Mouse (Mus musculus): ENCODE measurements around the gene Tmem131. TPM values are rescaled to one million over a fixed set of nuclear protein-coding genes. Genes with fewer than 3 reads are reported as not detected.
A peak's percentile ranks its signal among the peaks of the same experiment; 100 is the strongest.

The Tmem131 gene
- total and polyA plus RNA-seq, 3 experiments = 9.7 to 39.9 (median 11.5) TPM

GRCm38 (mm10) chr1:36746452-36746851 is 197.0 kb downstream of the Tmem131 start (continued):
- no peak for TF ChIP-seq IRF4 (IDR thresholded peaks at IDR 0.05; ENCODE audit: low read depth, low read length)

- H3K36me3 ChIP-seq (replicated peaks in 1 of 2; ENCODE audit: control insufficient read depth in 1 of 2, insufficient read depth in 1 of 2, low read length in 1 of 2) = no peaks in the 10 kb centered on the region
- H3K4me2 ChIP-seq (ENCODE audit: insufficient read depth, low read depth, poor library complexity, severe bottlenecking) = no peak overlapping the region
- peaks cover 26% of the 10 kb centered on the region for H3K27me3 ChIP-seq (replicated peaks)
- peaks cover 0 to 8% of the 10 kb centered on the region in 2 experiments; a peak in 2 of 4 replicates for H3K4me1 ChIP-seq (ENCODE audit: control insufficient read depth in 1 of 2, insufficient read depth in 2 of 2)
- no peak for TF ChIP-seq TCF12 (IDR thresholded peaks at IDR 0.05; ENCODE audit: low read depth, low read length)
- TF ChIP-seq EP300 (IDR thresholded peaks at IDR 0.05; ENCODE audit: low read length) = no peak
- TF ChIP-seq CHD2 (IDR thresholded peaks at IDR 0.05; ENCODE audit: low read length) = no peak
- TF ChIP-seq MAX (IDR thresholded peaks at IDR 0.05; ENCODE audit: low read length) = no peak
- no peak for TF ChIP-seq IRF4 (IDR thresholded peaks at IDR 0.05; ENCODE audit: low read depth, low read length)
- no peak for TF ChIP-seq RCOR1 (conservative IDR thresholded peaks at IDR 0.05; ENCODE audit: low read depth, low read length)
- TF ChIP-seq SIN3A (IDR thresholded peaks at IDR 0.05; ENCODE audit: low read length) = no peak
- no peak for TF ChIP-seq KAT2A (IDR thresholded peaks at IDR 0.05; ENCODE audit: insufficient replicate concordance, low read length)
- TF ChIP-seq HCFC1 (IDR thresholded peaks at IDR 0.05; ENCODE audit: low read depth, low read length) = no peak
- TF ChIP-seq SMC3 (IDR thresholded peaks at IDR 0.05; ENCODE audit: low read depth, low read length) = no peak
- TF ChIP-seq POLR2AphosphoS2 (IDR thresholded peaks at IDR 0.05; ENCODE audit: low read depth, low read length) = no peak
- no peak overlapping the region for H3K27ac ChIP-seq (ENCODE audit: insufficient read depth, low read depth)
- no peaks in the 10 kb centered on the region for H3K9me3 ChIP-seq (replicated peaks; ENCODE audit: low read length)
- in situ Hi-C loops (cut with MboI; ENCODE audit: low pct_ligation_motif_present, low pct_unique_long_range_greater_than_20kb, low sequenced_read_pairs) = no loop called here
- no peak overlapping the region for H3K4me3 ChIP-seq (replicated peaks in 1 of 3; ENCODE audit: low read depth in 2 of 3, low read length in 2 of 3, poor library complexity in 1 of 3)
- dilution Hi-C loops (cut with MboI; ENCODE audit: extremely low pct_ligation_motif_present, extremely low pct_unique_long_range_greater_than_20kb, low sequenced_read_pairs) = no loop called here
- no peak overlapping the region for H3K9ac ChIP-seq (ENCODE audit: insufficient read depth, low read depth)
- no peaks in the 10 kb centered on the region for H3K79me2 ChIP-seq (replicated peaks; ENCODE audit: control insufficient read depth, extremely low read depth, insufficient read depth, poor library complexity, severe bottlenecking)
- no peak for DNase-seq (ENCODE audit: extremely low read depth)
Measured at GRCm38 (mm10) chr1:36745661-36746060, 197.8 kb downstream of the Tmem131 start.

- Histone ChIP-seq H3K4me2 (ENCODE audit: insufficient read depth, low read depth, poor library complexity, severe bottlenecking) (peak overlapping the region; percentile 55), H3K9ac (ENCODE audit: insufficient read depth, low read depth) (no peak overlapping the region), H3K4me1 (ENCODE audit: control insufficient read depth in 1 of 2, insufficient read depth in 2 of 2) (peaks cover 0 to 8% of the 10 kb centered on the region in 2 experiments; a peak in 2 of 4 replicates), H3K4me3 (replicated peaks in 1 of 3; ENCODE audit: low read depth in 2 of 3, low read length in 2 of 3, poor library complexity in 1 of 3) (peak overlapping the region in 1 of 3 experiments; percentile 31), H3K79me2 (replicated peaks; ENCODE audit: control insufficient read depth, extremely low read depth, insufficient read depth, poor library complexity, severe bottlenecking) (no peaks in the 10 kb centered on the region), H3K27ac (ENCODE audit: insufficient read depth, low read depth) (no peak overlapping the region), H3K36me3 (replicated peaks in 1 of 2; ENCODE audit: control insufficient read depth in 1 of 2, insufficient read depth in 1 of 2, low read length in 1 of 2) (no peaks in the 10 kb centered on the region), H3K27me3 (replicated peaks) (peaks cover 31% of the 10 kb centered on the region), H3K9me3 (replicated peaks; ENCODE audit: low read length) (no peaks in the 10 kb centered on the region)
- DNase-seq (ENCODE audit: extremely low read depth) = peak; percentile 80
- in situ Hi-C loops (cut with MboI; ENCODE audit: low pct_ligation_motif_present, low pct_unique_long_range_greater_than_20kb, low sequenced_read_pairs) = no loop called here
- dilution Hi-C loops (cut with MboI; ENCODE audit: extremely low pct_ligation_motif_present, extremely low pct_unique_long_range_greater_than_20kb, low sequenced_read_pairs) = no loop called here
- TF ChIP-seq MXI1 (IDR thresholded peaks at IDR 0.05; ENCODE audit: low read depth, low read length) = no peak
- no peak for TF ChIP-seq JUND (conservative IDR thresholded peaks at IDR 0.05; ENCODE audit: low read depth, low read length)
- TF ChIP-seq ETS1 (conservative IDR thresholded peaks at IDR 0.05; ENCODE audit: low read depth, low read length) = no peak
- no peak for TF ChIP-seq USF1 (IDR thresholded peaks at IDR 0.05; ENCODE audit: low read depth, low read length)
- peak; percentile 71 to 85 for TF ChIP-seq CTCF (conservative IDR thresholded peaks at IDR 0.05 in 1 of 2, IDR thresholded peaks at IDR 0.05 in 1 of 2; ENCODE audit: low read depth in 2 of 2, low read length in 2 of 2)
- peak; percentile 77 for TF ChIP-seq SMC3 (IDR thresholded peaks at IDR 0.05; ENCODE audit: low read depth, low read length)
- no peak for TF ChIP-seq POLR2AphosphoS2 (IDR thresholded peaks at IDR 0.05; ENCODE audit: low read depth, low read length)
- no peak for TF ChIP-seq JUN (IDR thresholded peaks at IDR 0.05; ENCODE audit: insufficient read depth, low read depth, low read length)
- no peak for TF ChIP-seq MAFK (IDR thresholded peaks at IDR 0.05; ENCODE audit: insufficient replicate concordance, low read length)
- peak; percentile 55 for TF ChIP-seq RAD21 (IDR thresholded peaks at IDR 0.05; ENCODE audit: low read depth, low read length)
- no peak for TF ChIP-seq MAX (IDR thresholded peaks at IDR 0.05; ENCODE audit: low read length)
- no peak for TF ChIP-seq KAT2A (IDR thresholded peaks at IDR 0.05; ENCODE audit: insufficient replicate concordance, low read length)
- no peak for TF ChIP-seq NELFE (IDR thresholded peaks at IDR 0.05; ENCODE audit: low read depth, low read length)
- no peak for TF ChIP-seq ZKSCAN1 (IDR thresholded peaks at IDR 0.05; ENCODE audit: borderline replicate concordance, low read depth, low read length)
- no peak for TF ChIP-seq EP300 (IDR thresholded peaks at IDR 0.05; ENCODE audit: low read length)
- no peak for TF ChIP-seq PAX5 (IDR thresholded peaks at IDR 0.05; ENCODE audit: low read length)
- TF ChIP-seq POLR2A (IDR thresholded peaks at IDR 0.05; ENCODE audit: low read depth, low read length) = no peak
- no peak for TF ChIP-seq E2F4 (IDR thresholded peaks at IDR 0.05; ENCODE audit: insufficient replicate concordance, low read depth, low read length)
- TF ChIP-seq ZNF384 (IDR thresholded peaks at IDR 0.05; ENCODE audit: low read depth, low read length) = no peak
- TF ChIP-seq HCFC1 (IDR thresholded peaks at IDR 0.05; ENCODE audit: low read depth, low read length) = no peak
- no peak for TF ChIP-seq TBP (conservative IDR thresholded peaks at IDR 0.05; ENCODE audit: low read depth, low read length)
- TF ChIP-seq USF2 (conservative IDR thresholded peaks at IDR 0.05; ENCODE audit: low read depth, low read length) = no peak
- no peak for TF ChIP-seq SIN3A (IDR thresholded peaks at IDR 0.05; ENCODE audit: low read length)
- peak; percentile 45; the same call in 1 of the 2 replicates for TF ChIP-seq TCF12 (IDR thresholded peaks at IDR 0.05; ENCODE audit: low read depth, low read length)
- TF ChIP-seq MYC (IDR thresholded peaks at IDR 0.05; ENCODE audit: low read depth, low read length) = 0 out of 2 replicates have a peak, but pooled peaks have one; percentile 56
- TF ChIP-seq IRF4 (IDR thresholded peaks at IDR 0.05; ENCODE audit: low read depth, low read length) = peak; percentile 50; the same call in 1 of the 2 replicates
- no peak for TF ChIP-seq ZMIZ1 (IDR thresholded peaks at IDR 0.05; ENCODE audit: low read depth, low read length)
Measured at GRCm38 (mm10) chr1:36744268-36744944, 199.1 kb downstream of the Tmem131 start.

Measured in CH12.LX (cell line).